Mouse (Mus musculus) bone marrow macrophage, adult 2 months (primary cell): ENCODE data around the gene Cela2a.
A peak's percentile ranks its signal among the peaks of the same experiment; 100 is the strongest.

Experiments used
- CTCF ChIP-seq: IDR thresholded peaks from 2 replicates; pipeline ENCODE4 v1.5.1; 2012; ENCODE audit warnings: low read depth, mild to moderate bottlenecking, low read length, moderate library complexity
- POLR2A ChIP-seq: IDR thresholded peaks from 2 replicates; pipeline ENCODE4 v1.6.1; 2012; ENCODE audit warnings: mild to moderate bottlenecking, low read depth, low read length, borderline replicate concordance

- TF ChIP-seq CTCF = peak; percentile 97
- TF ChIP-seq POLR2A = no peak
Measured at GRCm38 (mm10) chr4:141857422-141857930, 31.5 kb upstream of the Cela2a start.
